Mouse (Mus musculus) cortical plate, adult 2 months (tissue): ENCODE measurements around the gene Shank2.

Source experiments
- CTCF ChIP-seq: fragments of 200-500 bp; IDR thresholded peaks from 2 replicates; pipeline ENCODE4 v1.5.1; 2011; ENCODE audit warnings: mild to moderate bottlenecking, control low read depth, low read length; ENCODE audit not compliant: insufficient read depth; ENCODE audit errors: extremely low read depth
- POLR2A ChIP-seq: fragments of 200-500 bp; IDR thresholded peaks from 2 replicates; pipeline ENCODE4 v1.6.1; 2011; ENCODE audit warnings: mild to moderate bottlenecking, low read length, control low read depth; ENCODE audit not compliant: insufficient read depth; ENCODE audit errors: extremely low read depth

DNA sequence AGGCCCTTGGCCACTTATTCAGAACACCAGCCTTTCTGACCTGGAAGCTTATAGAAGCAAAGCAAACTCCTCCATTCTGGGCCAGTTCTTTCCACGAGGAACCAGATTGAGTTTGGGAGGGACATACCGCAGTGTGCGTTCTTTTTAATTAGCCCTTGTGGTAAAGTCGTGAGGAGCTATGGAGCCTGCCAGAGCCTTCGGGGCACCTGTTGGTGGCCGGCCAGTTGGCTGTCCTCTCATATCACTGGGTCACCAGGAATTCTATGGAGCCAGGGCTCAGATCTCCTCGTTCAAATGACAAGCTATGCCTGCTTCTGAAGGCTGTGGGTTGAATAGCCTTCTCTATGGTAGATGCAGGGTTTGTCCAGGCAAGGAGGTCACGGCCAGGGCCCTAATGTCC, 156.2 kb downstream of the Shank2 start:
- TF ChIP-seq CTCF (no peak), POLR2A (no peak)
